Mouse (Mus musculus): ENCODE results near the gene Yeats2. TPM values are rescaled to one million over a fixed set of nuclear protein-coding genes. Genes with fewer than 3 reads are reported as not detected.

The Yeats2 gene
- polyA plus RNA-seq, 2 experiments, result 31.3 to 75.3 TPM

GRCm38 (mm10) chr16:20240468-20241414, 99.9 kb downstream of the Yeats2 start, which contains the start of gene Map6d1:
Map6d1 (minus strand) TSS chr16:20241358.
- DNase-seq (ENCODE audit: low spot score) (peak; percentile 8), ATAC-seq (ENCODE audit: low FRiP score, low read depth) (peak; percentile 73)
- 2% methylated on average over 74 of the region's 90 CpGs for WGBS
- no peaks in the 10 kb centered on the region for H3K9me3 ChIP-seq (ENCODE audit: control insufficient read depth, low read length)
- H3K9ac ChIP-seq (ENCODE audit: low read depth, low read length, severe bottlenecking), result peak within 1 kb of the TSS; percentile 75
- H3K4me2 ChIP-seq (replicated peaks; ENCODE audit: low read depth, low read length, severe bottlenecking), result peak within 1 kb of the TSS; percentile 86
- H3K27ac ChIP-seq (replicated peaks; ENCODE audit: low read depth, low read length), result no peak within 1 kb of the TSS
- H3K36me3 ChIP-seq (ENCODE audit: control insufficient read depth, insufficient read depth, low read length), result no peaks in the 10 kb centered on the region
- no peaks in the 10 kb centered on the region for H3K27me3 ChIP-seq (ENCODE audit: control insufficient read depth, insufficient read depth, low read length)
- H3K4me1 ChIP-seq (ENCODE audit: control insufficient read depth, insufficient read depth, low read length), result no peaks in the 10 kb centered on the region
- H3K4me3 ChIP-seq (replicated peaks; ENCODE audit: low read length), result peak within 1 kb of the TSS; percentile 75
- 0 out of 2 replicates have a peak, but pooled peaks have one; percentile 60 for TF ChIP-seq POLR2A (IDR thresholded peaks at IDR 0.05; ENCODE audit: borderline replicate concordance, extremely low read depth, insufficient read depth, insufficient read length)

GRCm38 (mm10) chr16:20247103-20247502, 106.2 kb downstream of the Yeats2 start:
- ATAC-seq (ENCODE audit: low FRiP score, low read depth) (no peak), DNase-seq (ENCODE audit: low spot score) (no peak)
- Histone ChIP-seq H3K27ac (replicated peaks; ENCODE audit: low read depth, low read length) (no peak overlapping the region), H3K4me3 (replicated peaks; ENCODE audit: low read length) (no peak overlapping the region), H3K4me1 (ENCODE audit: control insufficient read depth, insufficient read depth, low read length) (no peaks in the 10 kb centered on the region), H3K4me2 (replicated peaks; ENCODE audit: low read depth, low read length, severe bottlenecking) (no peak overlapping the region), H3K9me3 (ENCODE audit: control insufficient read depth, low read length) (no peaks in the 10 kb centered on the region), H3K9ac (ENCODE audit: low read depth, low read length, severe bottlenecking) (no peak overlapping the region), H3K27me3 (ENCODE audit: control insufficient read depth, insufficient read depth, low read length) (no peaks in the 10 kb centered on the region), H3K36me3 (ENCODE audit: control insufficient read depth, insufficient read depth, low read length) (no peaks in the 10 kb centered on the region)
- no peak for TF ChIP-seq POLR2A (IDR thresholded peaks at IDR 0.05; ENCODE audit: borderline replicate concordance, extremely low read depth, insufficient read depth, insufficient read length)

- no peak overlapping the region for H3K4me2 ChIP-seq (replicated peaks; ENCODE audit: low read depth, low read length, severe bottlenecking)
- no peak overlapping the region for H3K27ac ChIP-seq (replicated peaks; ENCODE audit: low read depth, low read length)
- no peaks in the 10 kb centered on the region for H3K9me3 ChIP-seq (ENCODE audit: control insufficient read depth, low read length)
- H3K9ac ChIP-seq (ENCODE audit: low read depth, low read length, severe bottlenecking), result no peak overlapping the region
- no peaks in the 10 kb centered on the region for H3K4me1 ChIP-seq (ENCODE audit: control insufficient read depth, insufficient read depth, low read length)
- no peak for TF ChIP-seq POLR2A (IDR thresholded peaks at IDR 0.05; ENCODE audit: borderline replicate concordance, extremely low read depth, insufficient read depth, insufficient read length)
- WGBS, result 87% methylated on average over 9 of the region's 9 CpGs
- no peak overlapping the region for H3K4me3 ChIP-seq (replicated peaks; ENCODE audit: low read length)
- no peaks in the 10 kb centered on the region for H3K27me3 ChIP-seq (ENCODE audit: control insufficient read depth, insufficient read depth, low read length)
- ATAC-seq (ENCODE audit: low FRiP score, low read depth) (no peak), DNase-seq (ENCODE audit: low spot score) (no peak)
- H3K36me3 ChIP-seq (ENCODE audit: control insufficient read depth, insufficient read depth, low read length), result no peaks in the 10 kb centered on the region
Observed at GRCm38 (mm10) chr16:20248442-20249174, 107.7 kb downstream of the Yeats2 start.

GRCm38 (mm10) chr16:20257926-20258325, 117.1 kb downstream of the Yeats2 start:
- ATAC-seq (ENCODE audit: low FRiP score, low read depth) (no peak), DNase-seq (ENCODE audit: low spot score) (no peak)
- Histone ChIP-seq H3K4me1 (ENCODE audit: control insufficient read depth, insufficient read depth, low read length) (no peaks in the 10 kb centered on the region), H3K27ac (replicated peaks; ENCODE audit: low read depth, low read length) (no peak overlapping the region), H3K27me3 (ENCODE audit: control insufficient read depth, insufficient read depth, low read length) (no peaks in the 10 kb centered on the region), H3K4me3 (replicated peaks; ENCODE audit: low read length) (no peak overlapping the region), H3K9ac (ENCODE audit: low read depth, low read length, severe bottlenecking) (no peak overlapping the region), H3K36me3 (ENCODE audit: control insufficient read depth, insufficient read depth, low read length) (no peaks in the 10 kb centered on the region), H3K9me3 (ENCODE audit: control insufficient read depth, low read length) (no peaks in the 10 kb centered on the region), H3K4me2 (replicated peaks; ENCODE audit: low read depth, low read length, severe bottlenecking) (no peak overlapping the region)
- WGBS, result 76% methylated on average over 5 of the region's 5 CpGs
- no peak for TF ChIP-seq POLR2A (IDR thresholded peaks at IDR 0.05; ENCODE audit: borderline replicate concordance, extremely low read depth, insufficient read depth, insufficient read length)

- Histone ChIP-seq H3K4me1 (ENCODE audit: control insufficient read depth, insufficient read depth, low read length) (no peaks in the 10 kb centered on the region), H3K4me3 (replicated peaks; ENCODE audit: low read length) (no peak overlapping the region), H3K27me3 (ENCODE audit: control insufficient read depth, insufficient read depth, low read length) (no peaks in the 10 kb centered on the region), H3K27ac (replicated peaks; ENCODE audit: low read depth, low read length) (no peak overlapping the region), H3K4me2 (replicated peaks; ENCODE audit: low read depth, low read length, severe bottlenecking) (no peak overlapping the region), H3K9ac (ENCODE audit: low read depth, low read length, severe bottlenecking) (no peak overlapping the region), H3K9me3 (ENCODE audit: control insufficient read depth, low read length) (no peaks in the 10 kb centered on the region), H3K36me3 (ENCODE audit: control insufficient read depth, insufficient read depth, low read length) (no peaks in the 10 kb centered on the region)
- DNase-seq (ENCODE audit: low spot score), result no peak
- no peak for TF ChIP-seq POLR2A (IDR thresholded peaks at IDR 0.05; ENCODE audit: borderline replicate concordance, extremely low read depth, insufficient read depth, insufficient read length)
- 76% methylated on average over 7 of the region's 7 CpGs for WGBS
- no peak for ATAC-seq (ENCODE audit: low FRiP score, low read depth)
Observed at GRCm38 (mm10) chr16:20265089-20265488, 124.2 kb downstream of the Yeats2 start.
